Mouse (Mus musculus) olfactory bulb, adult 2 months (tissue): ENCODE measurements around the gene Ptrh2.

Experiments used
- CTCF ChIP-seq: fragments of 200-500 bp; IDR thresholded peaks from 2 replicates; pipeline ENCODE4 v1.5.1; 2012; ENCODE audit warnings: low read depth, mild to moderate bottlenecking, low read length, moderate library complexity; ENCODE audit not compliant: insufficient read depth
- POLR2A ChIP-seq: fragments of 200-500 bp; IDR thresholded peaks from 2 replicates; pipeline ENCODE4 v1.6.1; 2012; ENCODE audit warnings: mild to moderate bottlenecking, low read depth, low read length, moderate library complexity; ENCODE audit not compliant: insufficient read depth

GRCm38 (mm10) chr11:86675520-86675919 lies 8.3 kb upstream of the Ptrh2 start:
- TF ChIP-seq CTCF (no peak), POLR2A (no peak)
